Mouse (Mus musculus) intestine, postnatal 0 days (tissue): ENCODE measurements at regions not wholly inside any gene's neighbourhood (a gene's known extent, or its start where the extent isn't known, plus 50 kb on each side); places are given as distances from the start of the nearest gene placed in this dataset.

Experiments
- ATAC-seq: fragments of 200-750 bp; cut with Nextera tagmentation; 2 replicates; pipeline ENCODE4 v1.8.0; 2017; ENCODE audit warnings: mild to moderate bottlenecking, moderate TSS enrichment, moderate library complexity
- H3K27ac ChIP-seq: fragments of 300-500 bp; sonication (generic); 2 replicates; pipeline ENCODE4 v1.5.1; 2014; ENCODE audit warnings: mild to moderate bottlenecking, low read depth, low read length, moderate library complexity
- H3K27me3 ChIP-seq: fragments of 300-500 bp; sonication (generic); replicated peaks from 2 replicates; pipeline ENCODE4 v1.6.1; 2014; ENCODE audit warnings: low read length, mixed read lengths; ENCODE audit not compliant: control insufficient read depth, insufficient read depth
- H3K36me3 ChIP-seq: fragments of 300-500 bp; sonication (generic); 2 replicates; pipeline ENCODE4 v1.6.1; 2014; ENCODE audit warnings: mild to moderate bottlenecking, moderate library complexity; ENCODE audit not compliant: control insufficient read depth, insufficient read depth
- H3K4me1 ChIP-seq: fragments of 300-500 bp; sonication (generic); replicated peaks from 2 replicates; pipeline ENCODE4 v1.6.1; 2014; ENCODE audit warnings: antibody characterized with exemption, low read length, mixed read lengths; ENCODE audit not compliant: control insufficient read depth, insufficient read depth
- H3K4me2 ChIP-seq: fragments of 300-500 bp; sonication (generic); replicated peaks from 2 replicates; pipeline ENCODE4 v1.6.1; 2014; ENCODE audit warnings: low read depth, mild to moderate bottlenecking, moderate library complexity
- H3K4me3 ChIP-seq: fragments of 300-500 bp; sonication (generic); 2 replicates; pipeline ENCODE4 v1.5.1; 2014; ENCODE audit warnings: low read depth, low read length
- H3K9ac ChIP-seq: fragments of 300-500 bp; sonication (generic); 2 replicates; pipeline ENCODE4 v1.6.1; 2014; ENCODE audit warnings: mild to moderate bottlenecking, low read depth, low read length
- H3K9me3 ChIP-seq: fragments of 300-500 bp; sonication (generic); 2 replicates; pipeline ENCODE4 v1.6.1; 2016; ENCODE audit warnings: mixed run types; ENCODE audit not compliant: control insufficient read depth
- CTCF ChIP-seq: sonication (generic); IDR thresholded peaks from 2 replicates; pipeline ENCODE4 v1.5.1; 2016; ENCODE audit warnings: low read depth, mild to moderate bottlenecking, control low read depth, antibody characterized with exemption, moderate library complexity
- WGBS: fragments of 180-500 bp; shearing (Covaris S2); extraction: QIAGEN DNeasy Blood & Tissue Kit; methylation state at CpG from one replicate; pipeline ENCODE4 v1.1.7; 2014; 5-methylcytosine and 5-hydroxymethylcytosine counted together

DNA sequence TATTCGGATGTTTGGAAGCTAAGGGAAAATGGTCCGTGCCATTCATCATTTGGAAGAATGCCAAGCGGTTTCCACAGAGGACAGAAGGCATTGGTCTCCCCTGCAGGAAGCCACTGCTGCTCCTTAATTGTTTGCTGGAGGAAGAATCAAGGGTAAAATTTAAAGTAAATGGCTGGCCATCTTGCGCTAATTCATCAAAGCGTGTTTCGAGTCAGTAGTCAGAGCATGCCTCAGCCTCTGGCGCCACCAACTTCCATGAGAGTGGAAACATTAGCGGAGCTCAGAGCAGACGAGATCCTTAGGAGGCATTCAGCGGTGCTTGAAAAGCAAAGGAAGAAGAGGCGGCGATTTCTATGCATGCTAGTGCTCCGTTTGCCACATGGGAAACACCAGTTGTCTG, 767.6 kb upstream of the A1bg start:
- Histone ChIP-seq H3K4me3 (no peak overlapping the region), H3K27ac (no peak overlapping the region), H3K27me3 (no peaks in the 10 kb centered on the region), H3K9ac (no peak overlapping the region), H3K9me3 (no peaks in the 10 kb centered on the region), H3K4me2 (no peak overlapping the region), H3K36me3 (no peaks in the 10 kb centered on the region), H3K4me1 (no peaks in the 10 kb centered on the region)
- no peak for TF ChIP-seq CTCF
- no peak for ATAC-seq
- WGBS = 87% methylated on average over 13 of the region's 13 CpGs

DNA sequence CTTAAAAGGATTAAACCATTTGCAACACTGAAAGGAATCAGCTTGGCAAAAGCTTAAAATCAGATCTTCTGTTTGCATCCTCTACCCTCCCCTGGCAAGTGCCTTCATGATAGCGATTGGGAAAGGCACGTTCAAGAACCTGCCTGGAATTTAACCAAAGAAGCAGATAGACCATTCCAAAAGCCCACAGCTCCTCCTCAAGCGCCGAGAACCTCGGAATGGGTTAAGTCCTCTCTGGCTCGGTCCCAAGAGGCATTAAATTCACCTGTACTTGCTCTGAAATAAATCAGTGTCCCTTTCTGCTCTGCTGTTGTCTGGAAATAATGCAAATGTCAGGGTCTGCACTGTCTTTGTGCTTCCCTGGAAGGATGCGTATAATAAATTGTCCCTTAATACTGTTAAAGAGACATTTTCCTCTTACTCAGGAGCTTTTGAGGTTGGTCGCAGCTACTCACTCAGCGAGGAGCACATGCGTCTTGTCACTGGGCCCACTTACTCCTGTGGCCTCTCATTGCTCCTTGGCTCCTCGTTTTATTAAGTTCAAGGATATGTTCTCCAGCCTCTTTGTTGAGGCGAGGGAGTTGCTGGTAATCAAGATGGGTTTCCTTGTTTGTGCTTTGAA, 767.1 kb upstream of the A1bg start:
- no peaks in the 10 kb centered on the region for H3K4me1 ChIP-seq
- no peaks in the 10 kb centered on the region for H3K36me3 ChIP-seq
- no peak for TF ChIP-seq CTCF
- no peak overlapping the region for H3K4me3 ChIP-seq
- H3K9me3 ChIP-seq = no peaks in the 10 kb centered on the region
- H3K27ac ChIP-seq = no peak overlapping the region
- no peak overlapping the region for H3K4me2 ChIP-seq
- no peaks in the 10 kb centered on the region for H3K27me3 ChIP-seq
- WGBS = 79% methylated on average over 12 of the region's 12 CpGs
- no peak for ATAC-seq
- no peak overlapping the region for H3K9ac ChIP-seq

DNA sequence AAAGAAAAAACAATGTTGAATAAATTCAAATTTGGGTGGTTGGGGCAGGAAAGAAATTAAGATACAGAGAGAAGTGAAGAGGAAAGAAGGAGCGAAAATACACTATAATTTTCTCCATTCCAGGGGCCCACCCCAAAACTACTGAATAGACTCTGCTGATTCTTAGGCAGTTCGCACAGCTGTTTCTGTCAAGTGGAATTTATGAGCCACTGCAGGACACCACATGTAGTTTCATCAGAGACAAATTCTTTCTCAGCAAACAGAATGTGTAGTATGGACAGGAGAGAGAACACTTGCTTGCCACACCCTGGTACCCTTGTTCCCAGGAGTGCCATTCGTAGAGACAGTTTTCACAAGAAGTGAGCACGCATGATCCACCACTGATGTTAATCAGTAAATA, 760.2 kb upstream of the A1bg start:
- H3K4me2 ChIP-seq = no peak overlapping the region
- no peaks in the 10 kb centered on the region for H3K9me3 ChIP-seq
- WGBS = 87% methylated on average over 4 of the region's 4 CpGs
- no peaks in the 10 kb centered on the region for H3K36me3 ChIP-seq
- H3K4me1 ChIP-seq = no peaks in the 10 kb centered on the region
- no peak overlapping the region for H3K4me3 ChIP-seq
- ATAC-seq = no peak
- no peak overlapping the region for H3K9ac ChIP-seq
- no peak overlapping the region for H3K27ac ChIP-seq
- H3K27me3 ChIP-seq = no peaks in the 10 kb centered on the region
- TF ChIP-seq CTCF = no peak

DNA sequence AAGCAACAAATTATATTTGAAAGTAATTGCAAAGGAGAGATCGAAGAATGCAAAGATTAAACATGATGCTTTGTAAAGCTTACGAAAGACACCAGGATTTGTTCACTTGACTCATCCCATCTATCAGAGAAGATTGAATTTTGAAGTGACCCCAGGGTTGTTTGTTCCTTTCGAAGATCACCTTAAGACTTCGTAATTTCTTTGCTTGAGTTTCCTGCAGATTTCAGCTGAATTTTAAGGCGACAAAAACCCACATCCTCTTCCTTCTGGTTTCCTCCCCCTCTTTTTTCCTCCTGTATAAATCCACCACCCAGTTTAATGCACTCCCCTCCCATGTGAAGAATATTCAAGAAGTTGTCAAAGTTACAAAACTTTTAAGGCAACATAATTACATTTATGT, 747.7 kb upstream of the A1bg start:
- Histone ChIP-seq H3K4me3 (no peak overlapping the region), H3K9me3 (no peaks in the 10 kb centered on the region), H3K4me1 (no peaks in the 10 kb centered on the region), H3K9ac (no peak overlapping the region), H3K36me3 (no peaks in the 10 kb centered on the region), H3K4me2 (no peak overlapping the region), H3K27ac (no peak overlapping the region), H3K27me3 (no peaks in the 10 kb centered on the region)
- WGBS = 85% methylated on average over 5 of the region's 5 CpGs
- ATAC-seq = no peak
- no peak for TF ChIP-seq CTCF

GRCm38 (mm10) chr15:61660581-61660980, 737.8 kb upstream of the A1bg start:
- no peak overlapping the region for H3K4me2 ChIP-seq
- no peak for ATAC-seq
- 70% methylated on average over 3 of the region's 3 CpGs for WGBS
- H3K4me1 ChIP-seq = no peaks in the 10 kb centered on the region
- H3K9me3 ChIP-seq = no peaks in the 10 kb centered on the region
- H3K27ac ChIP-seq = no peak overlapping the region
- H3K9ac ChIP-seq = no peak overlapping the region
- no peaks in the 10 kb centered on the region for H3K36me3 ChIP-seq
- no peak for TF ChIP-seq CTCF
- no peaks in the 10 kb centered on the region for H3K27me3 ChIP-seq
- no peak overlapping the region for H3K4me3 ChIP-seq

GRCm38 (mm10) chr15:61656951-61657350, 734.1 kb upstream of the A1bg start:
- no peak overlapping the region for H3K27ac ChIP-seq
- no peaks in the 10 kb centered on the region for H3K9me3 ChIP-seq
- H3K4me2 ChIP-seq = no peak overlapping the region
- no peak for ATAC-seq
- no peak for TF ChIP-seq CTCF
- no peaks in the 10 kb centered on the region for H3K27me3 ChIP-seq
- no peak overlapping the region for H3K4me3 ChIP-seq
- H3K36me3 ChIP-seq = no peaks in the 10 kb centered on the region
- H3K4me1 ChIP-seq = no peaks in the 10 kb centered on the region
- no peak overlapping the region for H3K9ac ChIP-seq

- H3K27me3 ChIP-seq = no peaks in the 10 kb centered on the region
- H3K36me3 ChIP-seq = no peaks in the 10 kb centered on the region
- H3K4me2 ChIP-seq = no peak overlapping the region
- no peaks in the 10 kb centered on the region for H3K4me1 ChIP-seq
- WGBS = 93% methylated on average over 1 of the region's 1 CpGs
- no peak for TF ChIP-seq CTCF
- no peak overlapping the region for H3K9ac ChIP-seq
- H3K9me3 ChIP-seq = no peaks in the 10 kb centered on the region
- H3K4me3 ChIP-seq = no peak overlapping the region
- H3K27ac ChIP-seq = no peak overlapping the region
- ATAC-seq = no peak
Observed at GRCm38 (mm10) chr15:61654846-61655245, 732.0 kb upstream of the A1bg start.
